Mouse (Mus musculus): Measurements from ENCODE around the gene Eps15.

Eps15 gene

GRCm38 (mm10) chr4:109271803-109272202 lies 8.3 kb upstream of the Eps15 start:
- no peak for DNase-seq

- no peak for DNase-seq
These were observed 6.4 kb upstream of the Eps15 start for GRCm38 (mm10) chr4:109273586-109274240.

- peak; percentile 11 to 32 for DNase-seq
These were observed 542 bp downstream of the Eps15 start for GRCm38 (mm10) chr4:109280459-109281160.

GRCm38 (mm10) chr4:109281161-109281560 lies 1.1 kb downstream of the Eps15 start:
- no peak for DNase-seq

DNA sequence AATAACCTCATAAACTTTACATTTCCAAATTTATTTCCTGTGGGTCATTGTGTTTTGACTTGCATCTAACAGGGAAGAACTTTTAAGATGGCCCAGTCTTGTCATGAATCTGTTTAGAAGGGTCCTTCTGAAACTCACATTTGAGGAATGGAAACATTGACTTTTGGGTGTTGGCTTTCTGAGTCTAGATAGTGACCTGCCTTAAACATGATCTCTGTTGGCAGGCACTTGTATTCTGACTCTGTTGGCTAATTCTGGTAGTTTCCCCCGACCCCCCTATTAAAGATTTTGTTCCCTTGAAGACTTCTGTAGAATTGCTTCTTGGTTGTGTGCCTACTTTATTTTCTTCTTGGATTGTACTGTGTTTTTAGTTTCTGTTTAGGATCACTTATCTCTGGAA lies 1.9 kb downstream of the Eps15 start:
- no peak for DNase-seq

DNA sequence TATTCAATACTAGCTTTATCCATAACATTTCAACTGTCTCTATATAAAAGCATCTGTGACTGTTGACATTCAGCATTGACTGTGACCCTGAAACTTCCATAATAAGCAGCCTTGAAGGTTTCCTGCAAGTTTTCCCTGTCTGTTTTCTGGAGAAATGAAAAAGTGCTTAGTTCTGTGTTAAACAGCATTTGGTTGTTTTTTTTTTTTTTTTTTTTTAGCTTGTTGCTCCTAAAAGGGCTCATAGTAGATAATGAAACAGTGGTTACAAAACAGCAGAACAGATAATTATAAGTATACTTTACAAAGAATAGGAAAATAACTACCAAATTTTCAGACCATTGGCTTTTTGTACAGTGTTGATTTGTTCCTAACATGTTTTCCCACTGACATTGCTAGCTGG lies 14.6 kb downstream of the Eps15 start:
- no peak for DNase-seq

DNA sequence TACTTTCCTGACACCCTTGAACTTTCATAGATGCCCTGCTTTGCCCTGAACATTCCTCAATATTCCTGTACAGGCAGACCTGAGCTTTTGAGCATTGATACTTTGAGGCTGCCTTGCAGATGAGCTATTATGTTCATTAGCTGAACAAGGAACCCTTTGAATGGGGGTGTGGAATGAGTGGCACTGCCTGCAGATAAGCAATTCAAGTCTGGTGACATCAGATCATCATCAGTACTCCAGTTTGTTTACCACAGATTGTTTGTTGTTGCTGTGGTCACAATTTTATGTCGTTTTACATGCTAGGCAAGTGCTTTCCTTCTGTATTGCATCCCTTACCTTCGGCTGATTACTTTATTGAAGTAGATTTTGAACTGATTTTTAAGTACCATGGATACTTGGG lies 16.4 kb downstream of the Eps15 start:
- DNase-seq = no peak

DNA sequence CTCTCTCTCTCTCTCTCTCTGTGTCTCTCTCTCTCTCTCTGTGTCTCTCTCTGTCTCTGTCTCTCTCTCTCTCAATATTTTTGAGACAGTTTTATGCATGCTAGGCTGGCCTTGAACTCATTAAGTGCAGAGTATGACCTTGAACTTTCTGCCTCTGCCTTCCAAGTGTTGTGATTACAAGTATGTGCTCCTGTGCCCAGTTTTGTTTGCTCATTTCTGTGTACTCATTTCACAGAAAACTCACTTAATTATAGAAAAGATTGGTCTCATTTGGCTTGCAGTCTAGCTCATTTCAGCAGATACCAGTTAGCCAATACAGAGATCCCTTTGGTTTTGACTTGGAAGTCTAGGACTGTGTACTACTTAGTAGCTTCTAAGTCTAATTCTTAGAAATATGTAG lies 19.1 kb downstream of the Eps15 start:
- no peak for DNase-seq

GRCm38 (mm10) chr4:109316941-109317894 lies 37.1 kb downstream of the Eps15 start:
- DNase-seq = no peak

DNA sequence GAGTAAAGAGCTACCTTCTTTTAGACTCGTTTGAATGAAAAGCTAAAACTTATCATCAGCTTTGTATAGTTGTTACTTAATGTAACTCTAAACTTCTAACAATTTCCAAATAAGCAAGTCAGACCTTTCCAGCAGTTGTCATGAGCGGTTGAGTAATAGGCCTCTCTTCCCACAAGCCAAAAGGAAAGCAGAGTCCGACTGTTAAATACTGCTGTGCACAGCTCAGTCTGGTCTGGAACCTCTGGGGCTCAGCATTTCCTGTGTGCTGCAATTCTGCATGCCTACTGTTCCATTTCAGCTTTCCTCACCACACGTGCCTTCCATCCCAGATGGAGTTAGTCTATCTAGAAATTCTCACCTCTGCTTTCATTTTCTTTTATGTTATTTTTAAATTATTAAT lies 56.7 kb downstream of the Eps15 start:
- no peak for DNase-seq

DNA sequence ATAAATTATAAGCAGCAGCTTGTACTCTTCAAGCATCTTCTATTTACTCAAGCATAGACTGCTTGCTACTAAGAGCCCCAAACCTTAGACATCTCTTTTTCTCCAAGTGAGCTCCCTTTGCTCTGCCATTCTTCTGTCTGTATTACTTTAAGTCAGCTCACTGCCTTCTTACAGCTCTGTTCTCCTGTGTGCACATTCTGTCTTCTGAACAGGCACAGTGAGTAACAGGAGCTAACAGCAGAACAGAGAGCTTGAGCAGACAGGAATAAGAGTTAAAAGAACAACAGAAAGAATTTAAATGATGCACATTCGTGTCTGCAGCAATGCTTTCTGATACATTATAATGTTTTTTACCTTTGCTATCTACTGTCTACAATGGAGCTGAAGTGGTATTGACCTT lies 61.2 kb downstream of the Eps15 start:
- no peak for DNase-seq

- no peak for DNase-seq
These were observed 62.9 kb downstream of the Eps15 start for GRCm38 (mm10) chr4:109342783-109343485.

- DNase-seq = no peak
These were observed 63.8 kb downstream of the Eps15 start for GRCm38 (mm10) chr4:109343909-109344308.

GRCm38 (mm10) chr4:109378107-109378506 lies 98.0 kb downstream of the Eps15 start:
- no peak for DNase-seq

DNA sequence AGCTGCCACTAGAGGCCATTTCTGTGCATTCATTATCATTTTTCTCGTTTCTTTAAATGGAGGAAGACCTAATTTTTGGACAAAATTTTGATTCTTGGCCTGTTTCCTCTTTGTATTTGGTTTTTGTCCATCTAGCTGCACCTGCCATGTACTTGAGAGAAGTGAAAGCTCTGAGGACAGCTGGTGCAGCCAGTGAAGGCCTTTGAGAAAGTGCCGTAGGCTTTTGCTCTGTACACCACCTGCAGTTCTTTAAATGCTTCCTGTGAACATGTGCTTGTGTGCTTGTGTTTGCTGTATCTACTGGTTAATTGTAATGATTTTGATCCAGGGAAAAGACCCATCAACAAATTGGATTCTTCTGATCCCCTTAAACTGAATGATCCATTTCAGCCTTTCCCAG lies 102.4 kb downstream of the Eps15 start:
- no peak for DNase-seq

- no peak for DNase-seq
These were observed 105.5 kb downstream of the Eps15 start for GRCm38 (mm10) chr4:109385599-109385998.

GRCm38 (mm10) chr4:109393229-109393779 lies 113.2 kb downstream of the Eps15 start:
- DNase-seq = no peak

GRCm38 (mm10) chr4:109393902-109394301 lies 113.8 kb downstream of the Eps15 start:
- DNase-seq = no peak

DNA sequence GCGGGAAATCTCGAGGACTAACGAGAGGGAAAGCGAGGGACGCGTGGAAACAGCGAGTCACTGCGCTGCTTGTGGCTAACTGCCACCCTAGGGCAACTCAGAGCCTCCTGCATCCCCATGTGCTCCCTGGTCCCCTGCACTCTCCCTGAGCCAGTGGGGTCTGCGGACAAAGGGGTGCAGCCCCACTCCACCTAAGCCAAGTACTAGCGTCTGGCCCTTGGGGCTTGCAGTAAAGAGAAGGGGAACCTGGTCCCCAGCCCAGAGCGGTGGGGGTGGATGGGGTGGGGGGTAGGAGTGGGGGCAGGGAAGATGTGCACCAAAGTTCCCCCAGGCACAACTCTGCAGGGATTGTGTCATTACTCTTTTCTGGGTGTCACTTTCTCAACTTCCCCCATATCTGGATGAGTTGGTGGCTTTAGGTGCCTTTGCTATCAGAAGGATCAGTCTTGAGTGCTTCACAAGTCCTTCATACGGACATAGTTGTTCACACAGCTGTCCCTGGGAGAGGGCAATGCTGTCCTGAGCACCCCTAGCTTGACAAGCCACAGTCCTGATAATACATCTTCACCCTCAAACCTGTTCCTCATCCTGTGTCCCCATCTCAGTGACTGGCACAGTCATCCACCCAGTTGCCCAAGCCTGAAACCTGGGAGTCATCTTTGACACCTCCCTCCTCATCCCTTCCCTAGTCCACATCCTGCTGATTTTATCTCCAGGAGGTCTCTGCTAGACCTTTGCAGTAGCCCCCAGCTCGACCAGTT lies 114.4 kb downstream of the Eps15 start:
- no peak for DNase-seq

- DNase-seq = no peak
These were observed 120.4 kb downstream of the Eps15 start for GRCm38 (mm10) chr4:109400366-109400980.

GRCm38 (mm10) chr4:109401176-109401689 lies 121.2 kb downstream of the Eps15 start:
- DNase-seq = no peak
